ENCODE assay signal across 7 mouse cellular contexts in the genomic region with DNA sequence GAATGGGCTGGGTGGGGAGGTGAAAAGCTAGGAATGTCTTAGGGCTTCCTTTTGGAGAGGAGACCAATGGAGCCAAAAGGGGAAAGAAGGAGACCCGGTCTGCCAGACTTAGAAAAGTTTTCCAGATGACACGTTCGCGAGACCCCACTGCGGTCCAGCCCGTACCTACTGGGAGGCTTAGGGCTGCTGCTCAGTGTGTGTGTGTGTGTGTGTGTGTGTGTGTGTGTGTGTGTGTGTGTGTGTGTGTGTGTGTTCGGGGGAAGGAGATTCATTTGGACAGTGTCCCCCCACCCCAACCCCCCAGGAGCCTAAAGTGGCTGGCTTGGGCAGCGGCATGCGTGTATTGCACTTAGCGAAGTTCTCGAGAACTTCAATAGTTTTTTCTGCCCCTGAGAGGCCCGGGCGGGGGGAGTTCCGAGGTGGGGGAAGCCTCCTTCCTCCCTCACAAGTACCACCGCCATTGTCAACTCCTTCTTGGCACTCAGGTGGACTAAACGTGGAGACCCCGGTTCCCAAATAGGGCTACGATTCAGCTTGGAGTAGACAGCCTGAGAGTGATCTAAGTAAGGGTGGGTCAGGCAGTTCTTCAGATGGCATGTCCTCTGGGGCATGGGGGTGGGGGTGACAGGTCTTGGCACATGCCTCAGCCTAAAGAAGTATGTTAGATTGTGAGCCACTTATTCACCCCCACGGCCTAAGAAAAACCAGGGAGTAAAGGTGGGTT. TPM values are rescaled to one million over a fixed set of nuclear protein-coding genes. Genes with fewer than 3 reads are reported as not detected.
DNase-seq lines count a peak whose midpoint lies in the region; ATAC-seq and TF ChIP-seq lines count a peak whose summit lies in the region.

No protein-coding gene starts in this region.

- TF ChIP-seq CTCF in lung, embryonic 14.5 days (IDR thresholded peaks at IDR 0.05; ENCODE audit: low read depth), result no peak

- H3K4me1 ChIP-seq in intestine, embryonic 16.5 days (ENCODE audit: control insufficient read depth, insufficient read depth, low read length), result peaks cover 21% of the 10 kb centered on the region; the same call in 1 of the 2 replicates
- H3K4me1 ChIP-seq in lung, embryonic 14.5 days (ENCODE audit: insufficient read depth), result no peaks in the 10 kb centered on the region

- H3K9ac ChIP-seq in intestine, embryonic 16.5 days (ENCODE audit: low read depth, low read length), result peak overlapping the region; percentile 70
- H3K9ac ChIP-seq in lung, embryonic 14.5 days, result peak overlapping the region; percentile 53

- H3K4me2 ChIP-seq in intestine, embryonic 16.5 days (ENCODE audit: low read depth, low read length), result peak overlapping the region; percentile 97
- peak overlapping the region; percentile 71 for H3K4me2 ChIP-seq in lung, embryonic 14.5 days

- peak; percentile 8 for ATAC-seq in granulocyte monocyte progenitor cell, adult 5-6 weeks (replicated peaks; ENCODE audit: poor library complexity, severe bottlenecking)
- ATAC-seq in intestine, embryonic 16.5 days, result peak; percentile 28; the same call in 1 of the 2 replicates
- peak; percentile 39; the same call in 1 of the 2 replicates for ATAC-seq in lung, embryonic 14.5 days (ENCODE audit: insufficient read depth)

- H3K4me3 ChIP-seq in intestine, embryonic 16.5 days (ENCODE audit: low read length), result peak overlapping the region; percentile 58
- peak overlapping the region; percentile 45 for H3K4me3 ChIP-seq in lung, embryonic 14.5 days (ENCODE audit: low read depth, low read length)

- under 1% methylated on average over 19 of the region's 19 CpGs for whole genome bisulfite sequencing in intestine, embryonic 16.5 days
- under 1% methylated on average over 19 of the region's 19 CpGs for WGBS in lung, embryonic 14.5 days

- H3K27me3 ChIP-seq in intestine, embryonic 16.5 days (replicated peaks; ENCODE audit: control insufficient read depth, insufficient read depth, low read length), result peaks cover 7% of the 10 kb centered on the region; the same call in 1 of the 2 replicates
- H3K27me3 ChIP-seq in lung, embryonic 14.5 days (ENCODE audit: insufficient read depth, low read length), result no peaks in the 10 kb centered on the region

- H3K27ac ChIP-seq in intestine, embryonic 16.5 days (ENCODE audit: low read length), result peak overlapping the region; percentile 85
- peak overlapping the region; percentile 68 for H3K27ac ChIP-seq in lung, embryonic 14.5 days (ENCODE audit: low read depth)

- no peaks in the 10 kb centered on the region for H3K36me3 ChIP-seq in intestine, embryonic 16.5 days (ENCODE audit: control insufficient read depth, insufficient read depth, low read length)
- no peaks in the 10 kb centered on the region for H3K36me3 ChIP-seq in lung, embryonic 14.5 days (ENCODE audit: insufficient read depth)

- DNase-seq in ES-CJ7 (ENCODE audit: low read depth, low spot score), result peak; percentile 10
- peak; percentile 14 for DNase-seq in adrenal gland, postnatal 25 days
- peak; percentile 33 for DNase-seq in lung, embryonic 14.5 days
- peak; percentile 37 for DNase-seq in retina, embryonic 14.5 days (ENCODE audit: low spot score)
- no peak for DNase-seq in spleen, adult 18-20 months

- no peaks in the 10 kb centered on the region for H3K9me3 ChIP-seq in intestine, embryonic 16.5 days (ENCODE audit: control insufficient read depth, low read length)
- no peaks in the 10 kb centered on the region for H3K9me3 ChIP-seq in lung, embryonic 14.5 days (ENCODE audit: low read depth, low read length)

RNA-seq across cellular contexts. Expression of a gene that starts 0.6 kb away (rescaled TPM):
- total RNA-seq in adrenal gland, postnatal 25 days (2021), result 90.9 and 95.2 TPM in 2 replicates
- not detected in 2 replicates for total RNA-seq in granulocyte monocyte progenitor cell, adult 5-6 weeks (2014; fragmentation: Nextera tagmentation)
- total RNA-seq in granulocyte monocyte progenitor cell, adult 5-6 weeks (2017), result not detected in 2 replicates
- polyA plus RNA-seq in intestine, embryonic 16.5 days (2015; fragmentation: Nextera tagmentation; extraction: Ambion mirVana), result 189 and 198 TPM in 2 replicates
- polyA plus RNA-seq in lung, embryonic 14.5 days (2014; fragmentation: Nextera tagmentation; extraction: Ambion mirVana), result 300 and 367 TPM in 2 replicates

RNA-seq across cellular contexts. Expression of a gene that starts 25.8 kb away (rescaled TPM):
- 34.6 and 37.6 TPM in 2 replicates for total RNA-seq in adrenal gland, postnatal 25 days (2021)
- 1.1 and 1.5 TPM in 2 replicates for total RNA-seq in granulocyte monocyte progenitor cell, adult 5-6 weeks (2014; fragmentation: Nextera tagmentation)
- 0.57 and 0.82 TPM in 2 replicates for total RNA-seq in granulocyte monocyte progenitor cell, adult 5-6 weeks (2017)
- 21.0 and 22.5 TPM in 2 replicates for polyA plus RNA-seq in intestine, embryonic 16.5 days (2015; fragmentation: Nextera tagmentation; extraction: Ambion mirVana)
- 52.1 and 55.8 TPM in 2 replicates for polyA plus RNA-seq in lung, embryonic 14.5 days (2014; fragmentation: Nextera tagmentation; extraction: Ambion mirVana)

Comparison
In these comparisons a context has a peak if more than half of its experiments do, and no peak if none do; other contexts are left out.
1. DNase-seq: peak in ES-CJ7 (single experiment), adrenal gland, postnatal 25 days (single experiment), lung, embryonic 14.5 days (single experiment) and retina, embryonic 14.5 days (single experiment); none in spleen, adult 18-20 months (0 of 2).
2. RNA of a gene that starts 0.6 kb away (total RNA-seq): 90.9 to 95.2 TPM in adrenal gland, postnatal 25 days; not detected in granulocyte monocyte progenitor cell, adult 5-6 weeks; every median in the first group is over 10 times any median in the second.
3. RNA of a gene that starts 25.8 kb away (total RNA-seq): 34.6 to 37.6 TPM in adrenal gland, postnatal 25 days; 0.57 to 1.5 TPM in granulocyte monocyte progenitor cell, adult 5-6 weeks; every median in the first group is over 10 times any median in the second.
4. Peak in every context shown above with its lines, with median percentiles within 50 percentile points of each other: ATAC-seq.